Mouse (Mus musculus) forebrain, postnatal 0 days (tissue): Measurements from ENCODE around the gene Rpp25. TPM values are rescaled to one million over a fixed set of nuclear protein-coding genes. Genes with fewer than 3 reads are reported as not detected.

Experiments
- ATAC-seq: fragments of 200-750 bp; cut with Nextera tagmentation; 2 replicates; pipeline ENCODE4 v1.8.0; 2017; ENCODE audit warnings: mild to moderate bottlenecking, moderate library complexity
- DNase-seq: peaks from one replicate; pipeline ENCODE4 v3.0.0-alpha.2; 2015
- H3K27ac ChIP-seq: fragments of 300-500 bp; sonication (generic); 2 replicates; pipeline ENCODE4 v1.5.1; 2014; ENCODE audit warnings: low read depth, mild to moderate bottlenecking, antibody characterized with exemption, low read length, moderate library complexity, mixed read lengths
- H3K27me3 ChIP-seq: fragments of 300-500 bp; sonication (generic); 2 replicates; pipeline ENCODE4 v1.6.1; 2014; ENCODE audit warnings: mild to moderate bottlenecking, low read length, mixed read lengths; ENCODE audit not compliant: insufficient read depth
- H3K36me3 ChIP-seq: fragments of 300-500 bp; sonication (generic); 2 replicates; pipeline ENCODE4 v1.6.1; 2014; ENCODE audit warnings: mild to moderate bottlenecking, moderate library complexity; ENCODE audit not compliant: insufficient read depth
- H3K4me1 ChIP-seq: fragments of 300-500 bp; sonication (generic); 2 replicates; pipeline ENCODE4 v1.6.1; 2014; ENCODE audit warnings: antibody characterized with exemption; ENCODE audit not compliant: insufficient read depth
- H3K4me2 ChIP-seq: fragments of 300-500 bp; sonication (generic); 2 replicates; pipeline ENCODE4 v1.6.1; 2014; ENCODE audit warnings: low read depth, mild to moderate bottlenecking, moderate library complexity
- H3K4me3 ChIP-seq: fragments of 300-500 bp; sonication (generic); 2 replicates; pipeline ENCODE4 v1.5.1; 2014; ENCODE audit warnings: low read depth, low read length, mixed read lengths
- H3K9ac ChIP-seq: fragments of 300-500 bp; sonication (generic); 2 replicates; pipeline ENCODE4 v1.6.1; 2014; ENCODE audit warnings: mild to moderate bottlenecking
- H3K9me3 ChIP-seq: fragments of 300-500 bp; sonication (generic); 2 replicates; pipeline ENCODE4 v1.6.1; 2016; ENCODE audit warnings: low read length
- CTCF ChIP-seq: sonication (generic); IDR thresholded peaks from 2 replicates; pipeline ENCODE4 v1.5.1; 2016; ENCODE audit warnings: antibody characterized with exemption, control low read depth, low read depth
- WGBS: fragments of 180-500 bp; shearing (Covaris S2); extraction: QIAGEN DNeasy Blood & Tissue Kit; methylation state at CpG from one replicate; pipeline ENCODE4 v1.1.7; 2014; 5-methylcytosine and 5-hydroxymethylcytosine counted together
- polyA plus RNA-seq: library from polyadenylated mRNA; unstranded; fragments of >200 nt; fragmentation: Nextera tagmentation; extraction: Ambion mirVana; gene quantifications from 2 replicates; pipeline ENCODE4 v1.2.1, GENCODE M21; 2015
- total RNA-seq: library from RNA; depleted of rRNA; stranded (reverse); fragments of >200 nt; gene quantifications from 2 replicates; pipeline ENCODE4 v1.2.3, GENCODE M21; 2014

The Rpp25 gene
- total and polyA plus RNA-seq, 2 experiments from 2014 or later = 24.7 to 40.9 TPM

DNA sequence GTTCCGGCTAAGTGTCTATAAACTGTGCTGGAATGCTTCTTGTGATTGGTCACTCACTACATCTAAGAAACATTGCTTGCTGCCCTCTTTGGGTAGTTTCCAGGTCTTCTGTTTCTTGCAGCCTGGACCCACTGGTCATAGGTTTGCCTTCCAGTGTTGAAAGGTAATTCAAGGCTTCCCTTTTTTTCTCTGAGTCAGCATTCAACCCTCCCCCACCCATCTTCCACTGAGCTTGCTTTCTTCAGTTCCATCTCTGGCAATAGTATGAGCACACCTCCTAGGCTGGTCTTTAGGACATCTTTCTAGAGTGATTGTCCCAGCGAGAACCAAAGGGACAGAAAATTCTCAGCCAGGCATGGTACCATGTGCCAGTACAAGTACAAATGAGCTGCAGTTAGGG lies 35.7 kb downstream of the Rpp25 start:
- Histone ChIP-seq H3K9me3 (no peaks in the 10 kb centered on the region), H3K27me3 (no peaks in the 10 kb centered on the region), H3K4me3 (no peak overlapping the region), H3K36me3 (peaks cover 41% of the 10 kb centered on the region), H3K9ac (no peak overlapping the region), H3K27ac (no peak overlapping the region), H3K4me1 (peaks cover 9% of the 10 kb centered on the region), H3K4me2 (no peak overlapping the region)
- ATAC-seq (no peak), DNase-seq (no peak)
- 95% methylated on average over 2 of the region's 2 CpGs for WGBS
- no peak for TF ChIP-seq CTCF

DNA sequence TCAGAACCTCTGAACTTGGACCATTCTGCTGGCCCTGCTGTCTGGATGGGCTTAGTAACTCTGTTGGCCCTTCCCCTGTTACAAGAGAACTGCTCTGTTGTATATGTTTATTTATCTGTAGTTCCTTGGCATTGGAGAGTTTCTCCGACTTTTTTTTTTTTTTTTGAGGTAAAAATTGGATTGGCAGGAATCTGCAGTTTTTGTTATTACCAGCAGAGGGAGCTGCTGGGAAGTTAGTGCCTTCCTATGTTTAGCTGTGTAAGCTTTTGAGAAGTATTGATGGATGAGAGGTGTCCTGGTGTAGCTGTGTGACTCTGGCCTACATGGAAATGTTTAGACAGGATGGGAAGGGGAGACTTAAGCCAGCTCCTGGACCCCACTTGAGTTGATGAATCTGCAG lies 37.5 kb downstream of the Rpp25 start:
- H3K27me3 ChIP-seq = no peaks in the 10 kb centered on the region
- no peak overlapping the region; the same call in 1 of the 2 replicates for H3K27ac ChIP-seq
- H3K4me1 ChIP-seq = peaks cover 9% of the 10 kb centered on the region
- H3K4me3 ChIP-seq = no peak overlapping the region
- H3K9me3 ChIP-seq = no peaks in the 10 kb centered on the region
- 0% methylated on average over 1 of the region's 1 CpGs for WGBS
- H3K36me3 ChIP-seq = peaks cover 58% of the 10 kb centered on the region
- H3K4me2 ChIP-seq = no peak overlapping the region
- peak; percentile 78 for TF ChIP-seq CTCF
- ATAC-seq (no peak), DNase-seq (peak; percentile 80)
- H3K9ac ChIP-seq = no peak overlapping the region

DNA sequence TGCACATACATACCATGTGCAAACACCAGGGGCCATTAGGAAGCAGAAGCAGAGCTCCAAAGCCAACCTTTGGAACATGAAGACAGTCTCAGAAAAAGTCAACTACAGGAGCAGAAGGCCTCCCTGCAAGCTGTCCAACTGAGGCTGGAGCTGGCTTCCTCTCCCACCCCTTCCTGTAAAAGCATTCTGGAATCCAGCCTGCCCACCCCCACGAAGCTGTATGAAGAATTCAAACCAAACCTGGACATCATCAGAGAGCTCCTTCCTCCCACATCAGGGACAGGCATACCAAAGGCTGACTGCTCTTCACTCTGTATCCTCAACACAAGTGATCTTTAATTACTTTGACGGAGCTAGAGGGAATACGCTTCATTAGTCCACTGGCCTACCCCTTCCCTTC lies 40.1 kb downstream of the Rpp25 start:
- Histone ChIP-seq H3K4me3 (no peak overlapping the region), H3K9me3 (no peaks in the 10 kb centered on the region), H3K27ac (no peak overlapping the region), H3K27me3 (no peaks in the 10 kb centered on the region), H3K9ac (no peak overlapping the region), H3K4me2 (no peak overlapping the region), H3K36me3 (peaks cover 78% of the 10 kb centered on the region), H3K4me1 (no peaks in the 10 kb centered on the region)
- ATAC-seq (no peak), DNase-seq (no peak)
- no peak for TF ChIP-seq CTCF
- WGBS = 66% methylated on average over 3 of the region's 3 CpGs

DNA sequence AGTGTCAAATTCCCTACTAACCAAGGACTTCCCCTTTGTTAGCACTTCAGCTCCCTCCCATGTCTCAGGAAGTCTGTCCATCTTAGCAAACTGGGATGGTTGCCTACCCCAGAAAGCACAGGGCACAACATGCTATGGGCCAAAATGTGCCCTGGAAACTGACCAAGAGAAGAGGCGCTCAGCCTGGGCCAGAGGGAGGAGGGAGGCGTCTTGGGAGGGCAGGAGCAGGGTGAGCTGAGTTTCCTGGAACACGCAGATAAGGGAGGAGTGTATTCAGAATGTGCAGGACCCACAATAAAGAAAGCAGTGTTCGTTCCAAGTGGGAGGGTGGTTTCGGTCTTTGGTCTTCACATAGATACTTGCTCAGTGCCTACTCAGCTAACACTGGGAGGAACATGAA lies 43.5 kb downstream of the Rpp25 start:
- H3K4me2 ChIP-seq = no peak overlapping the region
- peaks cover 71% of the 10 kb centered on the region for H3K36me3 ChIP-seq
- DNase-seq (no peak), ATAC-seq (no peak; the same call in 1 of the 2 replicates)
- no peak overlapping the region for H3K4me3 ChIP-seq
- H3K9me3 ChIP-seq = no peaks in the 10 kb centered on the region
- no peak overlapping the region for H3K27ac ChIP-seq
- TF ChIP-seq CTCF = no peak
- 71% methylated on average over 5 of the region's 5 CpGs for WGBS
- no peaks in the 10 kb centered on the region for H3K27me3 ChIP-seq
- peaks cover 5% of the 10 kb centered on the region; the same call in 1 of the 2 replicates for H3K4me1 ChIP-seq
- H3K9ac ChIP-seq = no peak overlapping the region

DNA sequence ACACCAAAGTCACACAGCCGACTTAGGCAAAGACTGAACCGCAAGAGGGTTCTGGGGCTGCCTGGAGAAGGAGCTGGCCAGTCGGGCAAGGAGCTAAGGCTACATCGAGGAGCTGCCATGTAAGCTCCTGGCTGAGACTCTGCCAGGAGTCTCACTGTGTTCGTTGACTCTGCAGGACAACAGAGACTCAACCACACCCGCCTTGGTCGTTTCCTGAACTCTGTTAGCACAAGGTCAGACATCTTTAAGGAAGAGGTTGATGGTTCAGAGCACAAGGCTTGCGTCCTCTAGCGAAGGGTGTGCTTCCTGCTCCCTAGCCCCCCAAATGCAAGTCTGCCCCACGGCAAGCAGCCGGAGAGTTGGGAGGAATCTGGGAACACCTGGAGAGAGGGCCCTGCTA lies 44.0 kb downstream of the Rpp25 start:
- 94% methylated on average over 11 of the region's 11 CpGs for WGBS
- Histone ChIP-seq H3K9ac (no peak overlapping the region), H3K4me2 (no peak overlapping the region), H3K27ac (no peak overlapping the region), H3K4me1 (peaks cover 5% of the 10 kb centered on the region; the same call in 1 of the 2 replicates), H3K36me3 (peaks cover 65% of the 10 kb centered on the region), H3K27me3 (no peaks in the 10 kb centered on the region), H3K4me3 (no peak overlapping the region), H3K9me3 (no peaks in the 10 kb centered on the region)
- DNase-seq (no peak), ATAC-seq (no peak)
- no peak for TF ChIP-seq CTCF

DNA sequence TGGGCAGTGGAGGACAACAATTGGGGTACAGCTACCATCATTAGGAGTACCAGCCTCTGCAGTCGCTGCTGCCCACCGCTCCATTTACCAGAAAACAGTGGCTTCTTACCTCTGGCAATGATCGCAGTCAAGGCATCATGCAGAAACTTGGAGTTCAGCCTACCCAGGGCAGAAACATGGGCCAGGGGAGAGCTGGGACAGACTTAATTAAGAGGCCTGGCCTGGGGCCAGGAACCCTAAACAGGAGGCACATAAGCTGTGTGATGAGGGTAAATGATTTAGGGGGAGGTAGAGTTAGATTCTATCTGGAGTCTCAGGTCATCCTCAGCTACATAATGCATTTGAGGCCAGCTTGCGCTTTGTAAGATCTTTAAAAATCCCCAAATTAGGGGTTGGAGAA lies 45.4 kb downstream of the Rpp25 start:
- Histone ChIP-seq H3K36me3 (peaks cover 56% of the 10 kb centered on the region), H3K4me1 (peaks cover 5% of the 10 kb centered on the region; the same call in 1 of the 2 replicates), H3K27me3 (no peaks in the 10 kb centered on the region), H3K9me3 (no peaks in the 10 kb centered on the region), H3K4me3 (no peak overlapping the region), H3K4me2 (no peak overlapping the region), H3K9ac (peak overlapping the region; percentile 14; the same call in 1 of the 2 replicates), H3K27ac (no peak overlapping the region)
- no peak for TF ChIP-seq CTCF
- 61% methylated on average over 4 of the region's 4 CpGs for WGBS
- DNase-seq (peak; percentile 18), ATAC-seq (no peak)

DNA sequence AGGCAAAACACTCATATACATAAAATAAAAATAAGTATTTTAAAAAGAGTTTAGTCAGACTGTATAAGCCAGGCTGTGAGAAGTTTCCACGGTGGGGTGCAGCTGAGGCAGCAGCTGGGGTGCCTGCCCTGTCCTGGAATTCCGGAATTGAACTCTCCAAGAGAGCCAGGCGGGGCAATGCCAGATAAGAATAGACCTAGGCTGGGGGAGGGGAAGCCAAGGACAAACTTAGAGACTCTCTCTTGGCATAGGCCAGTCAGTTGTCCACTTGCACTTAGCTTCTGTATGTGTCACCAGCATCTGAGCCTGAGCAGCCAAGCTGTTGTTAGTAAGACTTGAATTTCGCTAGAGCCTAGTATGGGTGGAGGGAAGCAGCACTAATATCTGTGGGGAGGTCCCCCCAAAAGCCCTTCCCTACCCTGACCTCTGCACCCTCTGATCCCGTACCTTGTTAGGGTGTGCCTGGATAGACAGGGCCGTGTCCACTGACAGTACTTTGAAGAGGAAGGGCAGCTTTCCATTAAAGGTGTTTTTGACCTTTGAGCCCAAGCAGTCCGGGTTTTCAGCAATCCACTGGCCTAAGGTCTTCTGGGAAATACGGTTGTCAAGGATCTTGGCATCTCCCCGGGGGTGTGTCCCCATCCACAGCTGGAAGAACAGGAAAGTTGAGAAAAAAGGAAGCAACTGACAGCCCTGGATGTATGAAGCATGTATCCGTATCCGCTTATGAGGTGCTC lies 46.5 kb downstream of the Rpp25 start:
- Histone ChIP-seq H3K4me2 (no peak overlapping the region), H3K36me3 (peaks cover 45% of the 10 kb centered on the region), H3K27ac (no peak overlapping the region), H3K9ac (no peak overlapping the region), H3K4me1 (peaks cover 5% of the 10 kb centered on the region; the same call in 1 of the 2 replicates), H3K4me3 (no peak overlapping the region), H3K27me3 (no peaks in the 10 kb centered on the region), H3K9me3 (no peaks in the 10 kb centered on the region)
- no peak for TF ChIP-seq CTCF
- DNase-seq = no peak
- WGBS = 92% methylated on average over 11 of the region's 11 CpGs
- ATAC-seq = no peak
